Mouse (Mus musculus): ENCODE data around the gene Fbxo24. TPM values are rescaled to one million over a fixed set of nuclear protein-coding genes. Genes with fewer than 3 reads are reported as not detected.

Gene Fbxo24
- polyA plus RNA-seq, 1 experiment from 2014 or later: 0.09 TPM

- Histone ChIP-seq H3K9me3 (ENCODE audit: control insufficient read depth, low read length) (no peaks in the 10 kb centered on the region), H3K36me3 (ENCODE audit: control insufficient read depth, insufficient read depth, low read length) (peaks cover 10% of the 10 kb centered on the region), H3K9ac (replicated peaks; ENCODE audit: low read length) (no peak overlapping the region; the same call in 1 of the 2 replicates), H3K27ac (replicated peaks; ENCODE audit: low read depth, low read length) (no peak overlapping the region), H3K4me3 (replicated peaks; ENCODE audit: low read depth, low read length) (peak overlapping the region; percentile 72), H3K4me2 (ENCODE audit: low read length) (peak overlapping the region; percentile 55), H3K27me3 (ENCODE audit: control insufficient read depth, insufficient read depth, low read length) (no peaks in the 10 kb centered on the region), H3K4me1 (ENCODE audit: control insufficient read depth, insufficient read depth, low read length) (peaks cover 11% of the 10 kb centered on the region)
- ATAC-seq (ENCODE audit: low FRiP score, low TSS enrichment) (no peak), DNase-seq (no peak)
- WGBS: under 1% methylated on average over 22 of the region's 22 CpGs
Observed at GRCm38 (mm10) chr5:137601365-137601729, 27.5 kb downstream of the Fbxo24 start.

GRCm38 (mm10) chr5:137600619-137601364 is 28.0 kb downstream of the Fbxo24 start, which contains the start of gene Mospd3:
Gene Mospd3, minus strand, starts transcription at chr5:137601058.
- Histone ChIP-seq H3K27ac (replicated peaks; ENCODE audit: low read depth, low read length) (peak within 1 kb of the TSS; percentile 63), H3K36me3 (ENCODE audit: control insufficient read depth, insufficient read depth, low read length) (peaks cover 10% of the 10 kb centered on the region), H3K27me3 (ENCODE audit: control insufficient read depth, insufficient read depth, low read length) (no peaks in the 10 kb centered on the region), H3K9ac (replicated peaks; ENCODE audit: low read length) (peak within 1 kb of the TSS; percentile 67), H3K4me2 (ENCODE audit: low read length) (peak within 1 kb of the TSS; percentile 68), H3K4me1 (ENCODE audit: control insufficient read depth, insufficient read depth, low read length) (peaks cover 11% of the 10 kb centered on the region), H3K9me3 (ENCODE audit: control insufficient read depth, low read length) (no peaks in the 10 kb centered on the region), H3K4me3 (replicated peaks; ENCODE audit: low read depth, low read length) (peak within 1 kb of the TSS; percentile 72)
- DNase-seq: peak; percentile 97
- under 1% methylated on average over 41 of the region's 41 CpGs for WGBS
- peak; percentile 93 for ATAC-seq (ENCODE audit: low FRiP score, low TSS enrichment)

GRCm38 (mm10) chr5:137600281-137600618 is 28.6 kb downstream of the Fbxo24 start:
- peak; percentile 72; the same call in 1 of the 2 replicates for ATAC-seq (ENCODE audit: low FRiP score, low TSS enrichment)

DNA sequence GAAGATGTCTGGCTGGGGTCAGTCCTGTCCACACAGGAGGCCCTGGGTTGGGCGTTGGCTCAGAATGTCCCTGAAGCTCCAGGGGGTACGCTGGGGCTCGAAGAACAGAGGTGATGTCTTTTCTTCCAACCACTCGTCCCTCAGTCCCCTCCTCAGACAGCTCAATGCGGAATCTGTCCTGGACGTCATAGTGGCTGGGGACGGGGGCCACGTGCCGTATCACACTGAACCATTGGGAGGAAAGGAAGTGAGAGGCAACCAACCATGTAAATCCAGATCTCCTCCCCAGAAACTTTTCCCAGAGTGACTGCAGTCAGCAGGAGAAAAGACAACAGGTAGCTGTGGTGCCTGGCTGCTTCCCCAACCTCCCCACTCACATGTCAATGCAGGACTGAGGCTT is 29.2 kb downstream of the Fbxo24 start:
- Histone ChIP-seq H3K36me3 (ENCODE audit: control insufficient read depth, insufficient read depth, low read length) (peaks cover 10% of the 10 kb centered on the region), H3K9ac (replicated peaks; ENCODE audit: low read length) (peak overlapping the region; percentile 67), H3K27ac (replicated peaks; ENCODE audit: low read depth, low read length) (no peak overlapping the region), H3K27me3 (ENCODE audit: control insufficient read depth, insufficient read depth, low read length) (no peaks in the 10 kb centered on the region), H3K4me1 (ENCODE audit: control insufficient read depth, insufficient read depth, low read length) (peaks cover 11% of the 10 kb centered on the region), H3K9me3 (ENCODE audit: control insufficient read depth, low read length) (no peaks in the 10 kb centered on the region), H3K4me3 (replicated peaks; ENCODE audit: low read depth, low read length) (peak overlapping the region; percentile 72), H3K4me2 (ENCODE audit: low read length) (peak overlapping the region; percentile 68)
- ATAC-seq (ENCODE audit: low FRiP score, low TSS enrichment): no peak
- no peak for DNase-seq
- 50% methylated on average over 9 of the region's 9 CpGs for WGBS

More at GRCm38 (mm10) chr5:137600281-137600618, 28.6 kb downstream of the Fbxo24 start:
- WGBS: 2% methylated on average over 19 of the region's 19 CpGs
- H3K4me3 ChIP-seq (replicated peaks; ENCODE audit: low read depth, low read length): peak overlapping the region; percentile 72
- peak overlapping the region; percentile 68 for H3K4me2 ChIP-seq (ENCODE audit: low read length)
- H3K36me3 ChIP-seq (ENCODE audit: control insufficient read depth, insufficient read depth, low read length): peaks cover 10% of the 10 kb centered on the region
- no peaks in the 10 kb centered on the region for H3K9me3 ChIP-seq (ENCODE audit: control insufficient read depth, low read length)
- no peaks in the 10 kb centered on the region for H3K27me3 ChIP-seq (ENCODE audit: control insufficient read depth, insufficient read depth, low read length)
- peaks cover 11% of the 10 kb centered on the region for H3K4me1 ChIP-seq (ENCODE audit: control insufficient read depth, insufficient read depth, low read length)
- H3K27ac ChIP-seq (replicated peaks; ENCODE audit: low read depth, low read length): peak overlapping the region; percentile 63
- H3K9ac ChIP-seq (replicated peaks; ENCODE audit: low read length): peak overlapping the region; percentile 67
- DNase-seq: no peak

DNA sequence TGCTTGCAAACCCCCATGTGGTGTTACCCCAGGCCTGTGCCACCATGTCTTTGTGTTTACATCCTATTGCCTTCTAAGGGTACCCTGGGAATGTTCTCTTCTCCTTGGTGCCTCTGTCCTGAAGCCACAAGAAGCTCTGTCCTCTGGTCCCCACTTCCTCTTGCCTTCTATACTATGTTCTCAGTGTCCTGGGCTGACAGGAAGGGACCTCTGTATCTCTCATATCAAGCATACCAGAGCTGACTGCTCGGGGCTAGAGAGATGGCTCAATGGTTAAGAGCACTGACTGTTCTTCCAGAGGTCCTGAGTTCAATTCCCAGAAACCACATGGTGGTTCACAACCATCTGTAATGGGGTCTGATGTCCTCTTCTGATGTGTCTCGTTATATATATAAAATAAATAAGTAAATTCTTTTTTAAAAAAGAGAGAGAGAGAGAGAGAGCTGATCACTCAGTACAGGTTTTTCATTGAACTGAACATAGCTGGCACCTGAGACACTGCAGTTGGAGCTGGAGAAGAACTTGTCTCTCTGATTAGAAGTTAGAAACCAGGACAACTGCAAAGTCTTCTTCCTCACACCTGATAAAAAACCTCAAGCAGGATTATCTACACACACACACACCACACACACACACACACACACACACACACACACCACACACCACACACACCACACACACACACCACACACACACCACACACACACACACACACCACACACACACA is 30.5 kb downstream of the Fbxo24 start:
- H3K27ac ChIP-seq (replicated peaks; ENCODE audit: low read depth, low read length): no peak overlapping the region
- H3K4me2 ChIP-seq (ENCODE audit: low read length): no peak overlapping the region
- ATAC-seq (ENCODE audit: low FRiP score, low TSS enrichment) (no peak), DNase-seq (no peak)
- no peaks in the 10 kb centered on the region for H3K27me3 ChIP-seq (ENCODE audit: control insufficient read depth, insufficient read depth, low read length)
- 85% methylated on average over 2 of the region's 2 CpGs for WGBS
- peaks cover 10% of the 10 kb centered on the region for H3K36me3 ChIP-seq (ENCODE audit: control insufficient read depth, insufficient read depth, low read length)
- no peak overlapping the region for H3K9ac ChIP-seq (replicated peaks; ENCODE audit: low read length)
- H3K9me3 ChIP-seq (ENCODE audit: control insufficient read depth, low read length): no peaks in the 10 kb centered on the region
- H3K4me3 ChIP-seq (replicated peaks; ENCODE audit: low read depth, low read length): no peak overlapping the region
- H3K4me1 ChIP-seq (ENCODE audit: control insufficient read depth, insufficient read depth, low read length): peaks cover 11% of the 10 kb centered on the region

DNA sequence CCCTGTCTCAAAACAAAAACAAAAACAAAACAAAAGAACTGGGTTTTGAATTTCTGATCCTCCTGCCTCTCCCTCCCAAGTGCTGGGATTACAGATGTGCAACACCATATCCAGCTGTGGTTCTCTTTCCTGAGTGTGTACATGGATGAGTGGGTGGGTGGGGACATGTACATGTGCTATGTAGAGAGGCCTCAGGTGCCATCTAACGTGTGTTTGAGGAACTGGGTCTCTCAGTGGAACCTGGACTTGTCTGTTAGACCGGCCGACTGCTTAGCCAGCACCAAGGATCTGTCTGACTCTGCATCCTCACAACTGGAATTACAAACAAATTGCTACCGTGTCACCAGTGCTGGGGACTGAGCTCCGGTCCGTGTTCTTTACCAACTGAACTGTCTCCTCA is 31.2 kb downstream of the Fbxo24 start:
- no peak overlapping the region for H3K27ac ChIP-seq (replicated peaks; ENCODE audit: low read depth, low read length)
- H3K36me3 ChIP-seq (ENCODE audit: control insufficient read depth, insufficient read depth, low read length): peaks cover 10% of the 10 kb centered on the region
- peaks cover 11% of the 10 kb centered on the region for H3K4me1 ChIP-seq (ENCODE audit: control insufficient read depth, insufficient read depth, low read length)
- H3K27me3 ChIP-seq (ENCODE audit: control insufficient read depth, insufficient read depth, low read length): no peaks in the 10 kb centered on the region
- ATAC-seq (ENCODE audit: low FRiP score, low TSS enrichment): no peak
- H3K4me3 ChIP-seq (replicated peaks; ENCODE audit: low read depth, low read length): no peak overlapping the region
- no peak for DNase-seq
- no peaks in the 10 kb centered on the region for H3K9me3 ChIP-seq (ENCODE audit: control insufficient read depth, low read length)
- no peak overlapping the region for H3K9ac ChIP-seq (replicated peaks; ENCODE audit: low read length)
- WGBS: 98% methylated on average over 6 of the region's 6 CpGs
- H3K4me2 ChIP-seq (ENCODE audit: low read length): no peak overlapping the region

GRCm38 (mm10) chr5:137596601-137597261 is 32.1 kb downstream of the Fbxo24 start:
- whole genome bisulfite sequencing: 36% methylated on average over 30 of the region's 30 CpGs
- Histone ChIP-seq H3K4me2 (ENCODE audit: low read length) (peak overlapping the region; percentile 33; the same call in 1 of the 2 replicates), H3K4me3 (replicated peaks; ENCODE audit: low read depth, low read length) (peak overlapping the region; percentile 9; the same call in 1 of the 2 replicates)

GRCm38 (mm10) chr5:137595921-137596320 is 32.9 kb downstream of the Fbxo24 start:
- peaks cover 10% of the 10 kb centered on the region for H3K36me3 ChIP-seq (ENCODE audit: control insufficient read depth, insufficient read depth, low read length)
- DNase-seq: no peak
- H3K4me2 ChIP-seq (ENCODE audit: low read length): no peak overlapping the region
- WGBS: 55% methylated on average over 7 of the region's 7 CpGs
- H3K4me3 ChIP-seq (replicated peaks; ENCODE audit: low read depth, low read length): no peak overlapping the region
- peaks cover 11% of the 10 kb centered on the region for H3K4me1 ChIP-seq (ENCODE audit: control insufficient read depth, insufficient read depth, low read length)
- no peaks in the 10 kb centered on the region for H3K9me3 ChIP-seq (ENCODE audit: control insufficient read depth, low read length)
- H3K27me3 ChIP-seq (ENCODE audit: control insufficient read depth, insufficient read depth, low read length): no peaks in the 10 kb centered on the region
- H3K27ac ChIP-seq (replicated peaks; ENCODE audit: low read depth, low read length): no peak overlapping the region
- ATAC-seq (ENCODE audit: low FRiP score, low TSS enrichment): no peak
- H3K9ac ChIP-seq (replicated peaks; ENCODE audit: low read length): no peak overlapping the region

More at GRCm38 (mm10) chr5:137596601-137597261, 32.1 kb downstream of the Fbxo24 start:
- ATAC-seq (ENCODE audit: low FRiP score, low TSS enrichment) (no peak), DNase-seq (no peak)
- Histone ChIP-seq H3K4me1 (ENCODE audit: control insufficient read depth, insufficient read depth, low read length) (peaks cover 11% of the 10 kb centered on the region), H3K9ac (replicated peaks; ENCODE audit: low read length) (no peak overlapping the region), H3K9me3 (ENCODE audit: control insufficient read depth, low read length) (no peaks in the 10 kb centered on the region), H3K27ac (replicated peaks; ENCODE audit: low read depth, low read length) (no peak overlapping the region), H3K36me3 (ENCODE audit: control insufficient read depth, insufficient read depth, low read length) (peaks cover 10% of the 10 kb centered on the region), H3K27me3 (ENCODE audit: control insufficient read depth, insufficient read depth, low read length) (no peaks in the 10 kb centered on the region)

All from midbrain, embryonic 14.5 days (tissue).